Mouse (Mus musculus) erythroblast, embryonic 14.5 days (primary cell): ENCODE results near the gene C1qa. TPM values are rescaled to one million over a fixed set of nuclear protein-coding genes. Genes with fewer than 3 reads are reported as not detected.
A peak's percentile ranks its signal among the peaks of the same experiment; 100 is the strongest.

Experiments
- H3K27me3 ChIP-seq: 2 replicates; pipeline ENCODE4 v1.6.1; 2012; ENCODE audit warnings: inconsistent platforms; ENCODE audit not compliant: control insufficient read depth
- H3K36me3 ChIP-seq: 2 replicates; pipeline ENCODE4 v1.6.1; 2012; ENCODE audit warnings: mild to moderate bottlenecking, inconsistent platforms; ENCODE audit not compliant: control insufficient read depth
- H3K4me1 ChIP-seq: 2 replicates; pipeline ENCODE4 v1.6.1; 2012; ENCODE audit warnings: inconsistent platforms; ENCODE audit not compliant: control insufficient read depth
- H3K4me3 ChIP-seq: replicated peaks from 2 replicates; pipeline ENCODE3; 2012; ENCODE audit warnings: moderate library complexity, mild to moderate bottlenecking, inconsistent platforms
- H3K9me3 ChIP-seq: 2 replicates; pipeline ENCODE4 v1.6.1; 2012; ENCODE audit warnings: low read length, inconsistent platforms, mixed read lengths; ENCODE audit not compliant: control insufficient read depth
- GATA1 ChIP-seq: IDR thresholded peaks from 2 replicates; pipeline ENCODE4 v1.6.1; 2012; ENCODE audit warnings: low read length, inconsistent platforms, mixed read lengths
- TAL1 ChIP-seq: IDR thresholded peaks from 3 replicates; pipeline ENCODE4 v1.6.1; 2012; ENCODE audit warnings: low read length, inconsistent platforms, mixed read lengths
- polyA plus RNA-seq: library from polyadenylated mRNA; stranded (reverse); fragments of >175 nt; gene quantifications from 2 replicates; pipeline ENCODE4 v1.2.3, GENCODE M21; 2012

C1qa gene
- 3.4 and 4.0 TPM in 2 replicates for polyA plus RNA-seq

GRCm38 (mm10) chr4:136898637-136899036 lies at the start of gene C1qa:
TSS of gene C1qa (minus strand) at chr4:136898803.
- no peaks in the 10 kb centered on the region for H3K4me1 ChIP-seq
- H3K36me3 ChIP-seq: no peaks in the 10 kb centered on the region
- no peak for TF ChIP-seq GATA1
- TF ChIP-seq TAL1: no peak
- H3K9me3 ChIP-seq: no peaks in the 10 kb centered on the region
- no peak within 1 kb of the TSS for H3K4me3 ChIP-seq
- H3K27me3 ChIP-seq: peaks cover 3% of the 10 kb centered on the region; the same call in 1 of the 2 replicates

- Histone ChIP-seq H3K4me3 (no peak overlapping the region), H3K27me3 (peaks cover 74% of the 10 kb centered on the region), H3K4me1 (peaks cover 4% of the 10 kb centered on the region), H3K9me3 (no peaks in the 10 kb centered on the region), H3K36me3 (no peaks in the 10 kb centered on the region)
- no peak for TF ChIP-seq TAL1
- no peak for TF ChIP-seq GATA1
Measured at GRCm38 (mm10) chr4:136945397-136945796, 46.8 kb upstream of the C1qa start.

GRCm38 (mm10) chr4:136944558-136945350 lies 46.2 kb upstream of the C1qa start:
- Histone ChIP-seq H3K27me3 (peaks cover 81% of the 10 kb centered on the region), H3K4me1 (peaks cover 4% of the 10 kb centered on the region), H3K36me3 (no peaks in the 10 kb centered on the region), H3K9me3 (no peaks in the 10 kb centered on the region), H3K4me3 (no peak overlapping the region)
- TF ChIP-seq TAL1: no peak
- TF ChIP-seq GATA1: no peak

DNA sequence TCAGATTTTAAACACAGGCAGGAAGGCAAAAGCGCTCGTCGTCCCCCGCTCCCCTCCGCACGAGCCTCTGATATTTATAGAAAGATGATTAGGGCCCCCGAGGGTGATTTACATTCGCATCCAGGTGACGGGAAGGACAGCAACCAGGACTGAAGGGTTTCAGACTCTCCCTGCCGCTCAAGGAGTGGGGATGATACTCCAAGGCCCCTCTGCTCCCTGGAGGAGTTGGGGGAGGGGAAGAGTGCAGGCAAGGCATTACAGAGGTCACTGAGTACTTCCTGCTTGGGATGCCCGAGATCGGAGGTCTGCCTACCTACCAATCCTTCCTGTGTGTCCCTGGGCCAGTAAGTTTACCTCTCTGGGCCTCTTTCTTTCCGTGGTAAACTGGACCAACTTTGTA lies 44.6 kb upstream of the C1qa start:
- TF ChIP-seq GATA1: no peak
- TF ChIP-seq TAL1: no peak
- Histone ChIP-seq H3K9me3 (no peaks in the 10 kb centered on the region), H3K36me3 (no peaks in the 10 kb centered on the region), H3K4me3 (no peak overlapping the region), H3K27me3 (peaks cover 84% of the 10 kb centered on the region), H3K4me1 (peaks cover 4% of the 10 kb centered on the region)

DNA sequence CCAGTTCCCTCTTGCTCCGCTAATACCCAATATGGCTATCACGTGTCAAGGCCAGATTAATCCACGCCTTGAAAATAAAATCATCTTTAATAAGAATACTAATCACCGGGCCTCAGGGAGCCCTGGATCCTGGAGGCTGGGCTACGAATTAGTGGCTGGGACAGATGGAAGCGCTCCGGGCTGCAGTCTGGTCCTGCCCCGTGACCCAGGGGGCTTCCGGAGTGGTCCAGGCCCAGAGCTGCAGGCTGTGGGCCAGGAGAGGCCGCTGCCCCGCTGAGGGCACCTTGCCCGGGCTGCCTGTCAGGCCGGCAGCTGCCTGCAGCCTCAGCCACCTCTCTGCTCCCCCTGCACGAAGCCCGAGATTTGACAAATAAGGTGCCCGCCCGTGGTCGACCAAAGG lies 44.2 kb upstream of the C1qa start:
- TF ChIP-seq GATA1 (no peak), TAL1 (no peak)
- H3K27me3 ChIP-seq: peaks cover 83% of the 10 kb centered on the region

GRCm38 (mm10) chr4:136937935-136938334 lies 39.3 kb upstream of the C1qa start:
- Histone ChIP-seq H3K27me3 (peaks cover 47% of the 10 kb centered on the region), H3K36me3 (peaks cover 4% of the 10 kb centered on the region), H3K4me3 (no peak overlapping the region), H3K9me3 (no peaks in the 10 kb centered on the region), H3K4me1 (peaks cover 48% of the 10 kb centered on the region)
- TF ChIP-seq GATA1: no peak
- no peak for TF ChIP-seq TAL1

More for the DNA sequence above, 44.2 kb upstream of the C1qa start:
- H3K36me3 ChIP-seq: no peaks in the 10 kb centered on the region
- H3K4me3 ChIP-seq: no peak overlapping the region
- H3K9me3 ChIP-seq: no peaks in the 10 kb centered on the region
- peaks cover 6% of the 10 kb centered on the region for H3K4me1 ChIP-seq

GRCm38 (mm10) chr4:136937344-136937743 lies 38.7 kb upstream of the C1qa start:
- no peaks in the 10 kb centered on the region for H3K9me3 ChIP-seq
- TF ChIP-seq GATA1: no peak
- TF ChIP-seq TAL1: no peak
- no peak overlapping the region for H3K4me3 ChIP-seq
- peaks cover 10% of the 10 kb centered on the region for H3K36me3 ChIP-seq
- H3K4me1 ChIP-seq: peaks cover 54% of the 10 kb centered on the region
- peaks cover 42% of the 10 kb centered on the region for H3K27me3 ChIP-seq

- H3K9me3 ChIP-seq: no peaks in the 10 kb centered on the region
- TF ChIP-seq GATA1 (no peak), TAL1 (no peak)
- H3K27me3 ChIP-seq: peaks cover 21% of the 10 kb centered on the region
- H3K36me3 ChIP-seq: peaks cover 29% of the 10 kb centered on the region
- peak overlapping the region; percentile 67 for H3K4me3 ChIP-seq
- peaks cover 77% of the 10 kb centered on the region for H3K4me1 ChIP-seq
Measured at GRCm38 (mm10) chr4:136934746-136935613, 36.4 kb upstream of the C1qa start.

DNA sequence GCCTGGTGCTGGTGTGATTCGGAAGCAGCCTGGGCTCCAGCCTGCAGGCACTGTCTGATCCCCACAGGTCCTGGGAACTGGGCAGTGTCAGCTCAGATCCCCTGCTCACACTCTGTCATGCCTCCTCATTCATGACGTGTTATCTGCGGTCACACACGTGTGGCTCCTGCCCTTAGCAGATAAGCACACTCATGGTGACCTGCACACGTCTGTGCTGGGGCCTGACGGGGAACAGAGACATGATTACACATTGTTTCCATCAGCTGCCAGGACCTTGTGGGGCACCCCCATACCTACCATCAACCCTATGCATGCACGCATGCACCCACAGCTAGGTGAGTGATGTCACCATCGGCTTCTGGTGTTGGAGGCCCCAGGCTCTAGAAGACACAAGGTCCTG lies 31.9 kb upstream of the C1qa start:
- peaks cover 20% of the 10 kb centered on the region for H3K27me3 ChIP-seq
- H3K36me3 ChIP-seq: peaks cover 31% of the 10 kb centered on the region
- TF ChIP-seq GATA1 (peak; percentile 96), TAL1 (peak; percentile 94)
- H3K4me3 ChIP-seq: peak overlapping the region; percentile 67
- peaks cover 72% of the 10 kb centered on the region for H3K4me1 ChIP-seq
- H3K9me3 ChIP-seq: no peaks in the 10 kb centered on the region
